Mouse (Mus musculus) CH12.LX (cell line): ENCODE measurements around the gene Nhsl2. TPM values are rescaled to one million over a fixed set of nuclear protein-coding genes. Genes with fewer than 3 reads are reported as not detected.

Experiments used
- DNase-seq: peaks from one replicate; pipeline ENCODE4 v3.0.0-alpha.2; 2013; ENCODE audit errors: extremely low read depth
- H3K27ac ChIP-seq: 2 replicates; pipeline ENCODE4 v1.5.1; 2012; ENCODE audit warnings: low read depth, mild to moderate bottlenecking, control low read depth, moderate library complexity; ENCODE audit not compliant: insufficient read depth
- H3K27me3 ChIP-seq: replicated peaks from 2 replicates; pipeline ENCODE3; 2012; ENCODE audit warnings: inconsistent platforms
- H3K36me3 ChIP-seq, 2 experiments: replicated peaks in 1 of 2; 2 replicates each; pipeline versions ENCODE3 to v1.6.1; 2012; ENCODE audit warnings: inconsistent platforms in 1 of 2, low read length in 1 of 2, mild to moderate bottlenecking in 1 of 2, mixed read lengths in 1 of 2, moderate library complexity in 1 of 2; ENCODE audit not compliant: control insufficient read depth in 1 of 2, insufficient read depth in 1 of 2
- H3K4me1 ChIP-seq, 2 experiments: 2 replicates each; pipeline ENCODE4 v1.6.1; 2012; ENCODE audit warnings: inconsistent platforms in 1 of 2, moderate library complexity in 1 of 2; ENCODE audit not compliant: insufficient read depth in 2 of 2, control insufficient read depth in 1 of 2
- H3K4me2 ChIP-seq: 2 replicates; pipeline ENCODE4 v1.6.1; 2012; ENCODE audit warnings: low read depth, mild to moderate bottlenecking, control low read depth; ENCODE audit not compliant: poor library complexity, insufficient read depth, severe bottlenecking
- H3K4me3 ChIP-seq, 3 experiments: fragments of 150-350 bp in 1 of 3; sonication (generic) in 1 of 3; replicated peaks in 1 of 3; 2 replicates each; pipeline versions ENCODE3 to v1.5.1; 2011 to 2012; ENCODE audit warnings: low read depth in 2 of 3, low read length in 2 of 3, mild to moderate bottlenecking in 2 of 3, moderate library complexity in 2 of 3, control low read depth in 1 of 3, improper control_type of control experiment in 1 of 3, inconsistent platforms in 1 of 3, mixed read lengths in 1 of 3; ENCODE audit not compliant: poor library complexity in 1 of 3
- H3K79me2 ChIP-seq: replicated peaks from 2 replicates; pipeline ENCODE4 v1.6.1; 2012; ENCODE audit warnings: mild to moderate bottlenecking, moderate library complexity; ENCODE audit not compliant: control insufficient read depth, poor library complexity, insufficient read depth, severe bottlenecking; ENCODE audit errors: extremely low read depth
- H3K9ac ChIP-seq: 2 replicates; pipeline ENCODE4 v1.6.1; 2012; ENCODE audit warnings: low read depth, mild to moderate bottlenecking, control low read depth, moderate library complexity; ENCODE audit not compliant: insufficient read depth
- H3K9me3 ChIP-seq: replicated peaks from 2 replicates; pipeline ENCODE3; 2012; ENCODE audit warnings: low read length, inconsistent platforms, mixed read lengths
- BHLHE40 ChIP-seq: IDR thresholded peaks from 2 replicates; pipeline ENCODE4 v1.6.1; 2011; ENCODE audit warnings: mild to moderate bottlenecking, low read depth, low read length, improper control_type of control experiment
- CTCF ChIP-seq, 2 experiments: IDR thresholded peaks in 1 of 2; conservative IDR thresholded peaks in 1 of 2; 2 replicates each; pipeline ENCODE4 v1.5.1; 2011 to 2012; ENCODE audit warnings: low read depth in 2 of 2, low read length in 2 of 2, improper control_type of control experiment in 1 of 2, inconsistent platforms in 1 of 2, mild to moderate bottlenecking in 1 of 2, moderate library complexity in 1 of 2
- EP300 ChIP-seq: IDR thresholded peaks from 2 replicates; pipeline ENCODE4 v1.6.1; 2011; ENCODE audit warnings: low read length, improper control_type of control experiment
- ETS1 ChIP-seq: conservative IDR thresholded peaks from 2 replicates; pipeline ENCODE4 v1.6.1; 2012; ENCODE audit warnings: low read depth, mild to moderate bottlenecking, inconsistent platforms, low read length, improper control_type of control experiment, moderate library complexity
- GABPA ChIP-seq: IDR thresholded peaks from 2 replicates; pipeline ENCODE4 v1.6.1; 2012; ENCODE audit warnings: low read depth, low read length, improper control_type of control experiment, inconsistent platforms; ENCODE audit not compliant: insufficient replicate concordance
- HCFC1 ChIP-seq: IDR thresholded peaks from 2 replicates; pipeline ENCODE4 v1.6.1; 2012; ENCODE audit warnings: low read depth, mild to moderate bottlenecking, inconsistent platforms, low read length, improper control_type of control experiment
- KAT2A ChIP-seq: IDR thresholded peaks from 2 replicates; pipeline ENCODE4 v1.6.1; 2012; ENCODE audit warnings: low read length, improper control_type of control experiment, inconsistent platforms; ENCODE audit not compliant: insufficient replicate concordance
- MAX ChIP-seq: IDR thresholded peaks from 2 replicates; pipeline ENCODE4 v1.6.1; 2011; ENCODE audit warnings: low read length, improper control_type of control experiment
- MAZ ChIP-seq: IDR thresholded peaks from 2 replicates; pipeline ENCODE4 v1.6.1; 2012; ENCODE audit warnings: low read depth, mild to moderate bottlenecking, inconsistent platforms, low read length, improper control_type of control experiment, moderate library complexity
- MEF2A ChIP-seq: IDR thresholded peaks from 2 replicates; pipeline ENCODE4 v1.6.1; 2014; ENCODE audit warnings: low read depth, mild to moderate bottlenecking, inconsistent platforms, low read length, improper control_type of control experiment, borderline replicate concordance
- MXI1 ChIP-seq: IDR thresholded peaks from 2 replicates; pipeline ENCODE4 v1.6.1; 2011; ENCODE audit warnings: mild to moderate bottlenecking, low read depth, low read length, improper control_type of control experiment
- NRF1 ChIP-seq: IDR thresholded peaks from 2 replicates; pipeline ENCODE4 v1.6.1; 2014; ENCODE audit warnings: low read depth, mild to moderate bottlenecking, inconsistent platforms, low read length, improper control_type of control experiment, moderate library complexity
- POLR2A ChIP-seq: IDR thresholded peaks from 2 replicates; pipeline ENCODE4 v1.6.1; 2011; ENCODE audit warnings: low read depth, mild to moderate bottlenecking, improper control_type of control experiment, low read length
- RAD21 ChIP-seq: IDR thresholded peaks from 2 replicates; pipeline ENCODE4 v1.6.1; 2011; ENCODE audit warnings: low read depth, mild to moderate bottlenecking, low read length, improper control_type of control experiment, moderate library complexity
- SIN3A ChIP-seq: IDR thresholded peaks from 2 replicates; pipeline ENCODE4 v1.6.1; 2012; ENCODE audit warnings: low read length, improper control_type of control experiment, inconsistent platforms
- TCF12 ChIP-seq: IDR thresholded peaks from 2 replicates; pipeline ENCODE4 v1.6.1; 2014; ENCODE audit warnings: low read depth, mild to moderate bottlenecking, inconsistent platforms, low read length, improper control_type of control experiment
- UBTF ChIP-seq: IDR thresholded peaks from 2 replicates; pipeline ENCODE4 v1.6.1; 2012; ENCODE audit warnings: low read depth, mild to moderate bottlenecking, inconsistent platforms, low read length, improper control_type of control experiment, moderate library complexity
- USF1 ChIP-seq: IDR thresholded peaks from 2 replicates; pipeline ENCODE4 v1.6.1; 2014; ENCODE audit warnings: low read depth, mild to moderate bottlenecking, inconsistent platforms, low read length, improper control_type of control experiment
- USF2 ChIP-seq: conservative IDR thresholded peaks from 2 replicates; pipeline ENCODE4 v1.6.1; 2011; ENCODE audit warnings: low read depth, low read length, improper control_type of control experiment
- ZC3H11A ChIP-seq: IDR thresholded peaks from 2 replicates; pipeline ENCODE4 v1.6.1; 2012; ENCODE audit warnings: low read depth, mild to moderate bottlenecking, inconsistent platforms, low read length, improper control_type of control experiment
- ZKSCAN1 ChIP-seq: IDR thresholded peaks from 2 replicates; pipeline ENCODE4 v1.6.1; 2012; ENCODE audit warnings: low read depth, inconsistent platforms, low read length, improper control_type of control experiment, borderline replicate concordance
- ZNF384 ChIP-seq: IDR thresholded peaks from 2 replicates; pipeline ENCODE4 v1.6.1; 2012; ENCODE audit warnings: low read depth, low read length, improper control_type of control experiment, inconsistent platforms
- dilution Hi-C: fragments of 300-500 bp; cut with MboI; formaldehyde crosslinking; loops from 2 replicates; pipeline ENCODE4 v1.14.3; 2020; ENCODE audit warnings: low sequenced_read_pairs; ENCODE audit not compliant: extremely low pct_unique_long_range_greater_than_20kb, extremely low pct_ligation_motif_present
- in situ Hi-C: fragments of 300-500 bp; cut with MboI; formaldehyde crosslinking; loops from 3 replicates; pipeline ENCODE4 v1.14.3; 2019; ENCODE audit warnings: low sequenced_read_pairs, low pct_ligation_motif_present, low pct_unique_long_range_greater_than_20kb, mixed read lengths
- polyA plus RNA-seq: library from polyadenylated mRNA; unstranded; fragments of >175 nt; gene quantifications from 2 replicates; pipeline ENCODE4 v1.2.1, GENCODE M21; 2012; ENCODE audit warnings: low read depth; ENCODE audit not compliant: insufficient read length
- total RNA-seq, 2 experiments: library from RNA; depleted of rRNA; stranded (reverse); fragments of 300-350 nt in 1 of 2; fragments of >200 nt in 1 of 2; gene quantifications; 2 replicates each; pipeline ENCODE4 v1.2.3; 2012 to 2014

Gene Nhsl2
- total and polyA plus RNA-seq, 3 experiments: 0.10 to 0.17 TPM; not detected in 1

GRCm38 (mm10) chrX:102041562-102041961 lies 192.4 kb downstream of the Nhsl2 start:
- H3K9ac ChIP-seq: no peak overlapping the region
- H3K79me2 ChIP-seq: no peaks in the 10 kb centered on the region
- no peak for DNase-seq
- no peak overlapping the region for H3K4me2 ChIP-seq
- H3K27ac ChIP-seq: no peak overlapping the region
- peaks cover 3 to 15% of the 10 kb centered on the region in 2 experiments; a peak in 3 of 4 replicates for H3K4me1 ChIP-seq
- no peak overlapping the region for H3K4me3 ChIP-seq
- dilution Hi-C loops: no loop called here
- H3K27me3 ChIP-seq: no peaks in the 10 kb centered on the region
- no peaks in the 10 kb centered on the region for H3K9me3 ChIP-seq
- no peak for TF ChIP-seq MEF2A
- no peak for TF ChIP-seq TCF12
- no peak for TF ChIP-seq MAX
- no peak for TF ChIP-seq USF1
- TF ChIP-seq HCFC1: no peak
- TF ChIP-seq MXI1: no peak
- TF ChIP-seq RAD21: no peak
- TF ChIP-seq BHLHE40: no peak
- TF ChIP-seq USF2: no peak
- no peak for TF ChIP-seq MAZ
- no peak for TF ChIP-seq SIN3A
- no peak for TF ChIP-seq GABPA
- TF ChIP-seq POLR2A: no peak
- in situ Hi-C loops: no loop called here
- no peaks in the 10 kb centered on the region for H3K36me3 ChIP-seq

- dilution Hi-C loops: no loop called here
- Histone ChIP-seq H3K4me1 (peaks cover 0 to 7% of the 10 kb centered on the region in 2 experiments; a peak in 2 of 4 replicates), H3K4me2 (no peak overlapping the region), H3K9ac (no peak overlapping the region), H3K9me3 (no peaks in the 10 kb centered on the region), H3K27me3 (no peaks in the 10 kb centered on the region), H3K79me2 (no peaks in the 10 kb centered on the region), H3K36me3 (no peaks in the 10 kb centered on the region), H3K27ac (no peak overlapping the region), H3K4me3 (no peak overlapping the region)
- no peak for DNase-seq
- in situ Hi-C loops: no loop called here
- TF ChIP-seq KAT2A: no peak
- no peak for TF ChIP-seq UBTF
- no peak for TF ChIP-seq RAD21
- TF ChIP-seq ZNF384: no peak
- TF ChIP-seq ETS1: no peak
- no peak for TF ChIP-seq CTCF (conservative IDR thresholded peaks at IDR 0.05 in 1 of 2, IDR thresholded peaks at IDR 0.05 in 1 of 2; ENCODE audit: low read depth in 2 of 2, low read length in 2 of 2)
- TF ChIP-seq NRF1: no peak
- no peak for TF ChIP-seq ZC3H11A
- TF ChIP-seq USF1: no peak
- TF ChIP-seq ZKSCAN1: no peak
- no peak for TF ChIP-seq EP300
Measured at GRCm38 (mm10) chrX:102042386-102042785, 193.2 kb downstream of the Nhsl2 start.
